Mouse (Mus musculus): Measurements from ENCODE around the gene Kif5c. TPM values are rescaled to one million over a fixed set of nuclear protein-coding genes. Genes with fewer than 3 reads are reported as not detected.

Gene Kif5c
- polyA plus RNA-seq, 1 experiment = 0.65 TPM

GRCm38 (mm10) chr2:49625581-49625980 is 6.5 kb downstream of the Kif5c start:
- no peaks in the 10 kb centered on the region for H3K4me1 ChIP-seq (ENCODE audit: control insufficient read depth, insufficient read depth, insufficient read length, low read length)
- TF ChIP-seq CTCF (IDR thresholded peaks at IDR 0.05; ENCODE audit: extremely low read depth, insufficient read length, insufficient replicate concordance, low read depth, low read length) (no peak), POLR2A (IDR thresholded peaks at IDR 0.05; ENCODE audit: low read depth, low read length) (no peak)
- WGBS = 81% methylated on average over 1 of the region's 1 CpGs
- H3K27me3 ChIP-seq (ENCODE audit: control insufficient read depth, insufficient read depth, low read length) = 0 out of 2 replicates have a peak, but pooled peaks cover 2% of the 10 kb centered on the region
- no peak overlapping the region for H3K4me3 ChIP-seq (ENCODE audit: low read depth, low read length)
- no peak overlapping the region for H3K27ac ChIP-seq (ENCODE audit: insufficient read depth, low read depth, low read length)
- H3K36me3 ChIP-seq (ENCODE audit: control insufficient read depth, insufficient read depth, low read length) = no peaks in the 10 kb centered on the region

- WGBS = 76% methylated on average over 7 of the region's 7 CpGs
- Histone ChIP-seq H3K4me1 (ENCODE audit: control insufficient read depth, insufficient read depth, insufficient read length, low read length) (no peaks in the 10 kb centered on the region), H3K36me3 (ENCODE audit: control insufficient read depth, insufficient read depth, low read length) (no peaks in the 10 kb centered on the region), H3K27ac (ENCODE audit: insufficient read depth, low read depth, low read length) (no peak overlapping the region), H3K27me3 (ENCODE audit: control insufficient read depth, insufficient read depth, low read length) (no peaks in the 10 kb centered on the region), H3K4me3 (ENCODE audit: low read depth, low read length) (no peak overlapping the region)
- TF ChIP-seq POLR2A (IDR thresholded peaks at IDR 0.05; ENCODE audit: low read depth, low read length) (no peak), CTCF (IDR thresholded peaks at IDR 0.05; ENCODE audit: extremely low read depth, insufficient read length, insufficient replicate concordance, low read depth, low read length) (no peak)
These were observed 8.5 kb downstream of the Kif5c start for GRCm38 (mm10) chr2:49627611-49628010.

- Histone ChIP-seq H3K36me3 (ENCODE audit: control insufficient read depth, insufficient read depth, low read length) (no peaks in the 10 kb centered on the region), H3K27me3 (ENCODE audit: control insufficient read depth, insufficient read depth, low read length) (no peaks in the 10 kb centered on the region)
- 61% methylated on average over 6 of the region's 6 CpGs for WGBS
These were observed 9.1 kb downstream of the Kif5c start for GRCm38 (mm10) chr2:49628094-49628705.

DNA sequence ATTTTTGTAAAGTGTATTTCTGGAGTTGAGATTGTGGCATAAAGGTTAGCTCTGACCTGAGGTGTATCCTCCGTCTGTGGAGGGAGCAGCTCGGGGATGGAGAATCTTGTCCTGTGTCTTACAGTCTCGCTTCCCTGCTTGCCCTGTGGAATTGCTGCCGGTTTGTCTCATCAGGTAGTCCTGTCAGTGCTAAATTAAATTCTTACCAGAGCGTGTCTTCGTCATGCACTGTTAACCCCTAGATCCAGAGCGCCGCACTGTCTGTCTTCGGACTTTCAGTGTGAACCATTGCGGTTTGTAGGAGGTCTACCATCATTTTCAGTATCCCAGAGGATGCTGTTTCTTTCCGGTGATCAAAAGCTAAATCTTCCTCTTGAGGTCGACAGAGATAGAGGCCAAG is 10.1 kb downstream of the Kif5c start:
- no peak for TF ChIP-seq CTCF (IDR thresholded peaks at IDR 0.05; ENCODE audit: extremely low read depth, insufficient read length, insufficient replicate concordance, low read depth, low read length)
- no peak for TF ChIP-seq POLR2A (IDR thresholded peaks at IDR 0.05; ENCODE audit: low read depth, low read length)
- Histone ChIP-seq H3K27ac (ENCODE audit: insufficient read depth, low read depth, low read length) (no peak overlapping the region), H3K36me3 (ENCODE audit: control insufficient read depth, insufficient read depth, low read length) (no peaks in the 10 kb centered on the region), H3K27me3 (ENCODE audit: control insufficient read depth, insufficient read depth, low read length) (no peaks in the 10 kb centered on the region), H3K4me3 (ENCODE audit: low read depth, low read length) (no peak overlapping the region), H3K4me1 (ENCODE audit: control insufficient read depth, insufficient read depth, insufficient read length, low read length) (no peaks in the 10 kb centered on the region)
- WGBS = 90% methylated on average over 12 of the region's 12 CpGs

More at GRCm38 (mm10) chr2:49628094-49628705, 9.1 kb downstream of the Kif5c start:
- no peaks in the 10 kb centered on the region for H3K4me1 ChIP-seq (ENCODE audit: control insufficient read depth, insufficient read depth, insufficient read length, low read length)
- H3K4me3 ChIP-seq (ENCODE audit: low read depth, low read length) = no peak overlapping the region
- no peak for TF ChIP-seq POLR2A (IDR thresholded peaks at IDR 0.05; ENCODE audit: low read depth, low read length)
- TF ChIP-seq CTCF (IDR thresholded peaks at IDR 0.05; ENCODE audit: extremely low read depth, insufficient read length, insufficient replicate concordance, low read depth, low read length) = no peak
- H3K27ac ChIP-seq (ENCODE audit: insufficient read depth, low read depth, low read length) = no peak overlapping the region

- WGBS = 68% methylated on average over 6 of the region's 6 CpGs
- no peak for TF ChIP-seq CTCF (IDR thresholded peaks at IDR 0.05; ENCODE audit: extremely low read depth, insufficient read length, insufficient replicate concordance, low read depth, low read length)
- no peak for TF ChIP-seq POLR2A (IDR thresholded peaks at IDR 0.05; ENCODE audit: low read depth, low read length)
These were observed 11.5 kb downstream of the Kif5c start for GRCm38 (mm10) chr2:49630636-49631035.

GRCm38 (mm10) chr2:49633231-49633630 is 14.1 kb downstream of the Kif5c start:
- no peaks in the 10 kb centered on the region for H3K27me3 ChIP-seq (ENCODE audit: control insufficient read depth, insufficient read depth, low read length)
- no peaks in the 10 kb centered on the region for H3K36me3 ChIP-seq (ENCODE audit: control insufficient read depth, insufficient read depth, low read length)
- 87% methylated on average over 9 of the region's 9 CpGs for WGBS
- no peaks in the 10 kb centered on the region for H3K4me1 ChIP-seq (ENCODE audit: control insufficient read depth, insufficient read depth, insufficient read length, low read length)
- TF ChIP-seq POLR2A (IDR thresholded peaks at IDR 0.05; ENCODE audit: low read depth, low read length) = no peak
- no peak for TF ChIP-seq CTCF (IDR thresholded peaks at IDR 0.05; ENCODE audit: extremely low read depth, insufficient read length, insufficient replicate concordance, low read depth, low read length)
- no peak overlapping the region for H3K4me3 ChIP-seq (ENCODE audit: low read depth, low read length)
- no peak overlapping the region for H3K27ac ChIP-seq (ENCODE audit: insufficient read depth, low read depth, low read length)

More at GRCm38 (mm10) chr2:49630636-49631035, 11.5 kb downstream of the Kif5c start:
- Histone ChIP-seq H3K4me3 (ENCODE audit: low read depth, low read length) (no peak overlapping the region), H3K4me1 (ENCODE audit: control insufficient read depth, insufficient read depth, insufficient read length, low read length) (no peaks in the 10 kb centered on the region), H3K36me3 (ENCODE audit: control insufficient read depth, insufficient read depth, low read length) (no peaks in the 10 kb centered on the region), H3K27me3 (ENCODE audit: control insufficient read depth, insufficient read depth, low read length) (no peaks in the 10 kb centered on the region), H3K27ac (ENCODE audit: insufficient read depth, low read depth, low read length) (no peak overlapping the region)

DNA sequence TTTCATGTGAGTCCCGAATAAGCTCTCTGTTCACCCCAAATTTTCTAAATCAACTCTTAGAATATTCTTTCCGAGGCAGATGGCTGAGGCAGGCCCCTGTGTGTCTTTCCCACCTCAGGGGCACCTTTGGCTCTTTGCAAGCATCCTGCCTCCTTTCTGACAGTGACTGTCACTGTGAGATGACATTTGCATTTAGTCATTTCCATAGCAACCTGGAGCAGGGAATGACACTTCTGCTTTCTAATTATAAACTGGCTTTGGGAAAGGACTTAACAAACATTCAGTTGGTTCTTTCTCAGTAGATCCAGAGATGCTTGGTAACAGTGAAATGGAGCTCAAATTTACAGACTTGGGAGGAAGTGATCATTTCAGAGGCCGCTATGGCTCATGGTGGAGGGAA is 23.7 kb downstream of the Kif5c start:
- Histone ChIP-seq H3K4me1 (ENCODE audit: control insufficient read depth, insufficient read depth, insufficient read length, low read length) (no peaks in the 10 kb centered on the region), H3K27me3 (ENCODE audit: control insufficient read depth, insufficient read depth, low read length) (no peaks in the 10 kb centered on the region), H3K36me3 (ENCODE audit: control insufficient read depth, insufficient read depth, low read length) (no peaks in the 10 kb centered on the region), H3K27ac (ENCODE audit: insufficient read depth, low read depth, low read length) (no peak overlapping the region), H3K4me3 (ENCODE audit: low read depth, low read length) (no peak overlapping the region)
- 81% methylated on average over 3 of the region's 3 CpGs for WGBS
- TF ChIP-seq CTCF (IDR thresholded peaks at IDR 0.05; ENCODE audit: extremely low read depth, insufficient read length, insufficient replicate concordance, low read depth, low read length) = no peak
- TF ChIP-seq POLR2A (IDR thresholded peaks at IDR 0.05; ENCODE audit: low read depth, low read length) = no peak
